Mouse (Mus musculus) liver, embryonic 14.5 days (tissue): ENCODE data around the gene Misp. TPM values are rescaled to one million over a fixed set of nuclear protein-coding genes. Genes with fewer than 3 reads are reported as not detected.

Experiments
- ATAC-seq: fragments of 200-750 bp; cut with Nextera tagmentation; 2 replicates; pipeline ENCODE4 v1.8.0; 2017; ENCODE audit warnings: moderate number of reproducible peaks, mild to moderate bottlenecking, moderate library complexity; ENCODE audit not compliant: insufficient read depth
- DNase-seq, 3 experiments: peaks; one replicate each; pipeline ENCODE4 v3.0.0-alpha.2; 2012 to 2013; ENCODE audit warnings: low read depth in 3 of 3, low spot score in 3 of 3
- H3K27ac ChIP-seq: fragments of 300-500 bp; sonication (generic); 2 replicates; pipeline ENCODE4 v1.5.1; 2014; ENCODE audit warnings: moderate library complexity, mild to moderate bottlenecking, control low read depth, inconsistent platforms
- H3K27me3 ChIP-seq: fragments of 300-500 bp; sonication (generic); 2 replicates; pipeline ENCODE4 v1.6.1; 2014; ENCODE audit warnings: mild to moderate bottlenecking, low read length, moderate library complexity; ENCODE audit not compliant: control insufficient read depth, insufficient read depth
- H3K36me3 ChIP-seq: fragments of 300-500 bp; sonication (generic); replicated peaks from 2 replicates; pipeline ENCODE4 v1.6.1; 2014; ENCODE audit warnings: low read depth; ENCODE audit not compliant: control insufficient read depth, insufficient read depth
- H3K4me1 ChIP-seq, 2 experiments: fragments of 200-500 bp in 1 of 2; fragments of 300-500 bp in 1 of 2; sonication (generic) in 1 of 2; replicated peaks; 2 replicates each; pipeline ENCODE4 v1.6.1; 2012 to 2014; ENCODE audit warnings: antibody characterized with exemption in 1 of 2, inconsistent platforms in 1 of 2, low read length in 1 of 2; ENCODE audit not compliant: control insufficient read depth in 2 of 2, insufficient read depth in 2 of 2
- H3K4me2 ChIP-seq: fragments of 300-500 bp; sonication (generic); 2 replicates; pipeline ENCODE4 v1.6.1; 2014; ENCODE audit warnings: low read depth, mild to moderate bottlenecking, control low read depth, moderate library complexity
- H3K4me3 ChIP-seq, 2 experiments: fragments of 200-500 bp in 1 of 2; fragments of 300-500 bp in 1 of 2; sonication (generic) in 1 of 2; 2 replicates each; pipeline ENCODE4 v1.5.1; 2012 to 2014; ENCODE audit warnings: low read depth in 2 of 2, low read length in 2 of 2, mild to moderate bottlenecking in 2 of 2, control low read depth in 1 of 2, inconsistent platforms in 1 of 2, moderate library complexity in 1 of 2; ENCODE audit not compliant: insufficient read depth in 1 of 2
- H3K9ac ChIP-seq: fragments of 300-500 bp; sonication (generic); replicated peaks from 2 replicates; pipeline ENCODE4 v1.6.1; 2014; ENCODE audit warnings: mild to moderate bottlenecking, control low read depth, moderate library complexity
- H3K9me3 ChIP-seq: fragments of 300-500 bp; sonication (generic); 2 replicates; pipeline ENCODE4 v1.6.1; 2016; ENCODE audit warnings: low read length, mixed read lengths; ENCODE audit not compliant: control insufficient read depth
- CTCF ChIP-seq: IDR thresholded peaks from 2 replicates; pipeline ENCODE4 v1.5.1; 2016; ENCODE audit warnings: antibody characterized with exemption, low read depth, control low read depth
- EP300 ChIP-seq: IDR thresholded peaks from 2 replicates; pipeline ENCODE4 v1.6.1; 2016; ENCODE audit warnings: antibody characterized with exemption, low read depth
- WGBS: fragments of 180-500 bp; shearing (Covaris S2); extraction: QIAGEN DNeasy Blood & Tissue Kit; methylation state at CpG from one replicate; pipeline ENCODE4 v1.1.7; 2014; ENCODE audit not compliant: insufficient replicate concordance; 5-methylcytosine and 5-hydroxymethylcytosine counted together
- microRNA-seq: library from miRNA; unstranded; fragments of <30 nt; microRNA quantifications from one replicate; pipeline ENCODE4, GENCODE M21; 2016
- polyA plus RNA-seq, 2 experiments: library from polyadenylated mRNA; depleted of rRNA in 1 of 2; stranded (reverse) in 1 of 2; unstranded in 1 of 2; fragments of >200 nt; fragmentation: Nextera tagmentation in 1 of 2; extraction: Ambion mirVana in 1 of 2; gene quantifications; 2 replicates each; pipeline versions ENCODE4 v1.2.1 to v1.2.3; 2012 to 2014

Misp gene
- polyA plus RNA-seq, 2 experiments, result 0.13 to 0.41 TPM

DNA sequence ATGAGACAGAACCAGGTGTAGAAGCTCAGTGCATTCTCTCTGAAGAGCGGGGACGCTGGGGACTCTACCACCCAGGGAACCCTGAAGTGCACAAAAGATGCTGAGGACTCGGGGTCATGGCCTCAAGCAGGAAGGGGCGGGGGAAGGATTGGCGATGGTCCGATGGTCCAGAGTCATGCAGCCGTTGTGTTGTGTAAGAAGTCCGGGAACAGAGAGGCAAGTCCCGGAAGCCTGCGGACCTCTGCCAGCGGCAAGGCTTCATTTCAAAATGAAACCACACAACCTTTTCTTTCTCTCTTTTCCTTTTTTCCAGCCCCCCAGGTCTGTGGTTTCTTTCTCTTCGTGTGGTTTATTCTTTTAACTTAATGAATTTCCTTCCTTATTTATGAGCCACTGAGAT, 57.0 kb downstream of the Misp start:
- Histone ChIP-seq H3K36me3 (no peaks in the 10 kb centered on the region), H3K27ac (no peak overlapping the region), H3K4me2 (peak overlapping the region; percentile 26), H3K27me3 (peaks cover 12% of the 10 kb centered on the region), H3K4me1 (peaks cover 6 to 21% of the 10 kb centered on the region in 2 experiments), H3K9me3 (no peaks in the 10 kb centered on the region), H3K4me3 (no peak overlapping the region; a peak in 1 of 4 replicates), H3K9ac (no peak overlapping the region)
- TF ChIP-seq EP300, result no peak
- TF ChIP-seq CTCF, result no peak
- ATAC-seq (no peak), DNase-seq (no peak)
- 15% methylated on average over 12 of the region's 12 CpGs for WGBS

DNA sequence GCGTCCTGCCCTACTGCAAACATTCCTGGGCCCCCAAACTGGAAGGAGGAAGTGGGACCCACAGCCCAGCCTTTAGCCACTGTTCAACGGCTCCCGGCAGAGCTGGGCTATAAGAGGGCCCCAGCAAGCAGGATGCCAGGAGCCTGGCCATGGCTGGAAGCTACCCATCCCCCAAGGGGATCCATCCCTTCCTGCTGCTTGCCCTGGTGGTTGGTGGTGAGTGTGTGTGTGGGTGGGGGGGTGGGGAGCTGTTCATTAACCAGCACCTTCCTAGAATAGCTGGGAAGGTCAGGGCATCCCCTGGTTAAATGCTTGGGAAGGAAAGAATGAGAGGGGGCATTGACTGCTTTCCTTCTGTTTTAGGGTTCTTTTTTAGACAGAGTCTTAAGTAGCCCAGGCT, 58.7 kb downstream of the Misp start:
- no peak for TF ChIP-seq CTCF
- no peak for TF ChIP-seq EP300
- no peak overlapping the region for H3K4me3 ChIP-seq
- no peak for DNase-seq

More for the DNA sequence above, 58.7 kb downstream of the Misp start:
- 18% methylated on average over 3 of the region's 3 CpGs for WGBS
- no peak for ATAC-seq
- H3K27me3 ChIP-seq, result peaks cover under 1% of the 10 kb centered on the region
- H3K9ac ChIP-seq, result no peak overlapping the region
- peak overlapping the region; percentile 0; the same call in 1 of the 2 replicates for H3K4me2 ChIP-seq
- peaks cover 6 to 23% of the 10 kb centered on the region in 2 experiments for H3K4me1 ChIP-seq
- H3K27ac ChIP-seq, result no peak overlapping the region
- H3K9me3 ChIP-seq, result no peaks in the 10 kb centered on the region
- H3K36me3 ChIP-seq, result no peaks in the 10 kb centered on the region

Small RNA genes within 50 kb of the gene (microRNA-seq; reads per million reads assigned to microRNA genes)
- not detected for gene Mir6910

Other genes with a start within 250 kb of the Misp start
Only the 30 nearest of the 34 such genes appear.
- 0.17 TPM in 2 replicates for gene Shc2, start 183.1 kb upstream of the Misp start, polyA plus RNA-seq (2012; rRNA removed)
- gene Shc2, start 183.1 kb upstream of the Misp start, polyA plus RNA-seq (2014; fragmentation: Nextera tagmentation; extraction: Ambion mirVana), result 0.05 TPM in 1 of 2 replicates, not detected in the other
- gene Odf3l2, start 175.3 kb upstream of the Misp start, polyA plus RNA-seq (2012; rRNA removed), result not detected in 2 replicates
- gene Odf3l2, start 175.3 kb upstream of the Misp start, polyA plus RNA-seq (2014; fragmentation: Nextera tagmentation; extraction: Ambion mirVana), result not detected in 2 replicates
- 0.05 and 0.10 TPM in 2 replicates for gene Madcam1, start 156.4 kb upstream of the Misp start, polyA plus RNA-seq (2012; rRNA removed)
- gene Madcam1, start 156.4 kb upstream of the Misp start, polyA plus RNA-seq (2014; fragmentation: Nextera tagmentation; extraction: Ambion mirVana), result 0.20 and 0.45 TPM in 2 replicates
- gene Tpgs1, start 151.6 kb upstream of the Misp start, polyA plus RNA-seq (2012; rRNA removed), result 14.3 and 18.7 TPM in 2 replicates
- gene Tpgs1, start 151.6 kb upstream of the Misp start, polyA plus RNA-seq (2014; fragmentation: Nextera tagmentation; extraction: Ambion mirVana), result 24.5 and 25.7 TPM in 2 replicates
- gene Cdc34, start 138.8 kb upstream of the Misp start, polyA plus RNA-seq (2012; rRNA removed), result 106 and 127 TPM in 2 replicates
- 115 and 124 TPM in 2 replicates for gene Cdc34, start 138.8 kb upstream of the Misp start, polyA plus RNA-seq (2014; fragmentation: Nextera tagmentation; extraction: Ambion mirVana)
- 0.13 TPM in 2 replicates for gene Gzmm, start 132.0 kb upstream of the Misp start, polyA plus RNA-seq (2012; rRNA removed)
- not detected in 2 replicates for gene Gzmm, start 132.0 kb upstream of the Misp start, polyA plus RNA-seq (2014; fragmentation: Nextera tagmentation; extraction: Ambion mirVana)
- 469 and 579 TPM in 2 replicates for gene Bsg, start 116.5 kb upstream of the Misp start, polyA plus RNA-seq (2012; rRNA removed)
- gene Bsg, start 116.5 kb upstream of the Misp start, polyA plus RNA-seq (2014; fragmentation: Nextera tagmentation; extraction: Ambion mirVana), result 809 and 828 TPM in 2 replicates
- 0.09 and 0.17 TPM in 2 replicates for gene Hcn2, start 104.4 kb upstream of the Misp start, polyA plus RNA-seq (2012; rRNA removed)
- gene Hcn2, start 104.4 kb upstream of the Misp start, polyA plus RNA-seq (2014; fragmentation: Nextera tagmentation; extraction: Ambion mirVana), result not detected in 2 replicates
- 17.4 and 17.9 TPM in 2 replicates for gene Polrmt, start 74.4 kb upstream of the Misp start, polyA plus RNA-seq (2012; rRNA removed)
- gene Polrmt, start 74.4 kb upstream of the Misp start, polyA plus RNA-seq (2014; fragmentation: Nextera tagmentation; extraction: Ambion mirVana), result 10.1 and 13.3 TPM in 2 replicates
- gene Fgf22, start 65.9 kb upstream of the Misp start, polyA plus RNA-seq (2012; rRNA removed), result not detected in 2 replicates
- not detected in 2 replicates for gene Fgf22, start 65.9 kb upstream of the Misp start, polyA plus RNA-seq (2014; fragmentation: Nextera tagmentation; extraction: Ambion mirVana)
- gene Rnf126, start 54.0 kb upstream of the Misp start, polyA plus RNA-seq (2012; rRNA removed), result 46.4 and 51.3 TPM in 2 replicates
- 27.7 and 33.7 TPM in 2 replicates for gene Rnf126, start 54.0 kb upstream of the Misp start, polyA plus RNA-seq (2014; fragmentation: Nextera tagmentation; extraction: Ambion mirVana)
- gene Fstl3, start 43.7 kb upstream of the Misp start, polyA plus RNA-seq (2012; rRNA removed), result 0.54 and 0.56 TPM in 2 replicates
- 0.18 and 0.23 TPM in 2 replicates for gene Fstl3, start 43.7 kb upstream of the Misp start, polyA plus RNA-seq (2014; fragmentation: Nextera tagmentation; extraction: Ambion mirVana)
- gene Prss57, start 30.0 kb upstream of the Misp start, polyA plus RNA-seq (2012; rRNA removed), result 1.6 TPM in 2 replicates
- 3.2 and 4.9 TPM in 2 replicates for gene Prss57, start 30.0 kb upstream of the Misp start, polyA plus RNA-seq (2014; fragmentation: Nextera tagmentation; extraction: Ambion mirVana)
- gene Palm, start 27.4 kb upstream of the Misp start, polyA plus RNA-seq (2012; rRNA removed), result 3.4 and 3.5 TPM in 2 replicates
- 4.0 and 4.1 TPM in 2 replicates for gene Palm, start 27.4 kb upstream of the Misp start, polyA plus RNA-seq (2014; fragmentation: Nextera tagmentation; extraction: Ambion mirVana)
- 118 and 126 TPM in 2 replicates for gene Ptbp1, start 33.4 kb downstream of the Misp start, polyA plus RNA-seq (2012; rRNA removed)
- 84.5 and 99.8 TPM in 2 replicates for gene Ptbp1, start 33.4 kb downstream of the Misp start, polyA plus RNA-seq (2014; fragmentation: Nextera tagmentation; extraction: Ambion mirVana)
- gene Prtn3, start 53.5 kb downstream of the Misp start, polyA plus RNA-seq (2012; rRNA removed), result 133 and 152 TPM in 2 replicates
- 86.8 and 132 TPM in 2 replicates for gene Prtn3, start 53.5 kb downstream of the Misp start, polyA plus RNA-seq (2014; fragmentation: Nextera tagmentation; extraction: Ambion mirVana)
- gene Plppr3, start 53.6 kb downstream of the Misp start, polyA plus RNA-seq (2012; rRNA removed), result 6.7 and 7.0 TPM in 2 replicates
- 2.8 and 3.0 TPM in 2 replicates for gene Plppr3, start 53.6 kb downstream of the Misp start, polyA plus RNA-seq (2014; fragmentation: Nextera tagmentation; extraction: Ambion mirVana)
- 52.2 and 61.9 TPM in 2 replicates for gene Elane, start 65.3 kb downstream of the Misp start, polyA plus RNA-seq (2012; rRNA removed)
- 116 and 151 TPM in 2 replicates for gene Elane, start 65.3 kb downstream of the Misp start, polyA plus RNA-seq (2014; fragmentation: Nextera tagmentation; extraction: Ambion mirVana)
- 0.14 and 0.29 TPM in 2 replicates for gene Cfd, start 69.9 kb downstream of the Misp start, polyA plus RNA-seq (2012; rRNA removed)
- not detected in 2 replicates for gene Cfd, start 69.9 kb downstream of the Misp start, polyA plus RNA-seq (2014; fragmentation: Nextera tagmentation; extraction: Ambion mirVana)
- 13.3 and 14.3 TPM in 2 replicates for gene Med16, start 87.9 kb downstream of the Misp start, polyA plus RNA-seq (2012; rRNA removed)
- 10.0 and 12.0 TPM in 2 replicates for gene Med16, start 87.9 kb downstream of the Misp start, polyA plus RNA-seq (2014; fragmentation: Nextera tagmentation; extraction: Ambion mirVana)
- gene Gm26602, start 89.9 kb downstream of the Misp start, polyA plus RNA-seq (2012; rRNA removed), result not detected in 2 replicates
- not detected in 2 replicates for gene Gm26602, start 89.9 kb downstream of the Misp start, polyA plus RNA-seq (2014; fragmentation: Nextera tagmentation; extraction: Ambion mirVana)
- 0.17 and 0.30 TPM in 2 replicates for gene Kiss1r, start 96.0 kb downstream of the Misp start, polyA plus RNA-seq (2012; rRNA removed)
- gene Kiss1r, start 96.0 kb downstream of the Misp start, polyA plus RNA-seq (2014; fragmentation: Nextera tagmentation; extraction: Ambion mirVana), result 0.11 TPM in 1 of 2 replicates, not detected in the other
- 34.7 and 41.4 TPM in 2 replicates for gene R3hdm4, start 100.2 kb downstream of the Misp start, polyA plus RNA-seq (2012; rRNA removed)
- gene R3hdm4, start 100.2 kb downstream of the Misp start, polyA plus RNA-seq (2014; fragmentation: Nextera tagmentation; extraction: Ambion mirVana), result 38.5 and 46.0 TPM in 2 replicates
- gene Arid3a, start 106.1 kb downstream of the Misp start, polyA plus RNA-seq (2012; rRNA removed), result 5.5 and 6.4 TPM in 2 replicates
- 3.4 and 3.9 TPM in 2 replicates for gene Arid3a, start 106.1 kb downstream of the Misp start, polyA plus RNA-seq (2014; fragmentation: Nextera tagmentation; extraction: Ambion mirVana)
- gene Wdr18, start 139.2 kb downstream of the Misp start, polyA plus RNA-seq (2012; rRNA removed), result 22.3 and 24.7 TPM in 2 replicates
- gene Wdr18, start 139.2 kb downstream of the Misp start, polyA plus RNA-seq (2014; fragmentation: Nextera tagmentation; extraction: Ambion mirVana), result 58.4 TPM in 2 replicates
- gene Grin3b, start 149.7 kb downstream of the Misp start, polyA plus RNA-seq (2012; rRNA removed), result 0.01 and 0.03 TPM in 2 replicates
- gene Grin3b, start 149.7 kb downstream of the Misp start, polyA plus RNA-seq (2014; fragmentation: Nextera tagmentation; extraction: Ambion mirVana), result 0.13 TPM in 1 of 2 replicates, not detected in the other
- gene Tmem259, start 163.3 kb downstream of the Misp start, polyA plus RNA-seq (2012; rRNA removed), result 59.7 and 79.7 TPM in 2 replicates
- 5.9 and 8.6 TPM in 2 replicates for gene Tmem259, start 163.3 kb downstream of the Misp start, polyA plus RNA-seq (2014; fragmentation: Nextera tagmentation; extraction: Ambion mirVana)
- 14.3 and 15.8 TPM in 2 replicates for gene Cnn2, start 167.6 kb downstream of the Misp start, polyA plus RNA-seq (2012; rRNA removed)
- 33.8 and 39.7 TPM in 2 replicates for gene Cnn2, start 167.6 kb downstream of the Misp start, polyA plus RNA-seq (2014; fragmentation: Nextera tagmentation; extraction: Ambion mirVana)
- 11.2 and 12.7 TPM in 2 replicates for gene Abca7, start 175.5 kb downstream of the Misp start, polyA plus RNA-seq (2012; rRNA removed)
- gene Abca7, start 175.5 kb downstream of the Misp start, polyA plus RNA-seq (2014; fragmentation: Nextera tagmentation; extraction: Ambion mirVana), result 4.9 and 6.0 TPM in 2 replicates
- 17.5 and 20.9 TPM in 2 replicates for gene Arhgap45, start 195.7 kb downstream of the Misp start, polyA plus RNA-seq (2012; rRNA removed)
- gene Arhgap45, start 195.7 kb downstream of the Misp start, polyA plus RNA-seq (2014; fragmentation: Nextera tagmentation; extraction: Ambion mirVana), result 7.9 and 9.3 TPM in 2 replicates